Mouse (Mus musculus): Measurements from ENCODE around the gene Pald1.

Pald1 gene

GRCm38 (mm10) chr10:61369755-61370154 is 13.6 kb downstream of the Pald1 start:
- DNase-seq (ENCODE audit: low spot score) = no peak

GRCm38 (mm10) chr10:61365902-61366301 is 17.4 kb downstream of the Pald1 start:
- DNase-seq (ENCODE audit: low spot score) = no peak

GRCm38 (mm10) chr10:61364431-61364830 is 18.9 kb downstream of the Pald1 start:
- no peak for DNase-seq (ENCODE audit: low spot score)

GRCm38 (mm10) chr10:61362992-61363391 is 20.3 kb downstream of the Pald1 start:
- DNase-seq (ENCODE audit: low spot score) = no peak

GRCm38 (mm10) chr10:61362483-61362882 is 20.8 kb downstream of the Pald1 start:
- DNase-seq (ENCODE audit: low spot score) = no peak

- DNase-seq (ENCODE audit: low spot score) = no peak
Observed at GRCm38 (mm10) chr10:61360667-61361066, 22.7 kb downstream of the Pald1 start.

- DNase-seq (ENCODE audit: low spot score) = no peak
Observed at GRCm38 (mm10) chr10:61359411-61359810, 23.9 kb downstream of the Pald1 start.

GRCm38 (mm10) chr10:61357658-61358057 is 25.7 kb downstream of the Pald1 start:
- DNase-seq (ENCODE audit: low spot score) = no peak

GRCm38 (mm10) chr10:61356568-61356967 is 26.8 kb downstream of the Pald1 start:
- no peak for DNase-seq (ENCODE audit: low spot score)

GRCm38 (mm10) chr10:61356095-61356494 is 27.2 kb downstream of the Pald1 start:
- DNase-seq (ENCODE audit: low spot score) = no peak

- no peak for DNase-seq (ENCODE audit: low spot score)
Observed at GRCm38 (mm10) chr10:61355611-61356010, 27.7 kb downstream of the Pald1 start.

- no peak for DNase-seq (ENCODE audit: low spot score)
Observed at GRCm38 (mm10) chr10:61351216-61351615, 32.1 kb downstream of the Pald1 start.

- no peak for DNase-seq (ENCODE audit: low spot score)
Observed at GRCm38 (mm10) chr10:61346374-61346773, 37.0 kb downstream of the Pald1 start.

- no peak for DNase-seq (ENCODE audit: low spot score)
Observed at GRCm38 (mm10) chr10:61345179-61345578, 38.2 kb downstream of the Pald1 start.

- peak; percentile 69 for DNase-seq (ENCODE audit: low spot score)
Observed at GRCm38 (mm10) chr10:61343950-61344349, 39.4 kb downstream of the Pald1 start.

- no peak for DNase-seq (ENCODE audit: low spot score)
Observed at GRCm38 (mm10) chr10:61342750-61343149, 40.6 kb downstream of the Pald1 start.

GRCm38 (mm10) chr10:61341557-61341956 is 41.8 kb downstream of the Pald1 start:
- peak; percentile 71 for DNase-seq (ENCODE audit: low spot score)

- DNase-seq (ENCODE audit: low spot score) = no peak
Observed at GRCm38 (mm10) chr10:61341045-61341444, 42.3 kb downstream of the Pald1 start.

GRCm38 (mm10) chr10:61340247-61340646 is 43.1 kb downstream of the Pald1 start:
- no peak for DNase-seq (ENCODE audit: low spot score)

- no peak for DNase-seq (ENCODE audit: low spot score)
Observed at GRCm38 (mm10) chr10:61339216-61339615, 44.1 kb downstream of the Pald1 start.

- no peak for DNase-seq (ENCODE audit: low spot score)
Observed at GRCm38 (mm10) chr10:61337665-61338064, 45.7 kb downstream of the Pald1 start.

- DNase-seq (ENCODE audit: low spot score) = no peak
Observed at GRCm38 (mm10) chr10:61336592-61336991, 46.7 kb downstream of the Pald1 start.

GRCm38 (mm10) chr10:61336137-61336536 is 47.2 kb downstream of the Pald1 start:
- peak; percentile 75 for DNase-seq (ENCODE audit: low spot score)

GRCm38 (mm10) chr10:61334545-61334944 is 48.8 kb downstream of the Pald1 start:
- DNase-seq (ENCODE audit: low spot score) = no peak

- no peak for DNase-seq (ENCODE audit: low spot score)
Observed at GRCm38 (mm10) chr10:61331046-61331445, 52.3 kb downstream of the Pald1 start.
